Mouse (Mus musculus): ENCODE results near the gene Lpp.

DNA sequence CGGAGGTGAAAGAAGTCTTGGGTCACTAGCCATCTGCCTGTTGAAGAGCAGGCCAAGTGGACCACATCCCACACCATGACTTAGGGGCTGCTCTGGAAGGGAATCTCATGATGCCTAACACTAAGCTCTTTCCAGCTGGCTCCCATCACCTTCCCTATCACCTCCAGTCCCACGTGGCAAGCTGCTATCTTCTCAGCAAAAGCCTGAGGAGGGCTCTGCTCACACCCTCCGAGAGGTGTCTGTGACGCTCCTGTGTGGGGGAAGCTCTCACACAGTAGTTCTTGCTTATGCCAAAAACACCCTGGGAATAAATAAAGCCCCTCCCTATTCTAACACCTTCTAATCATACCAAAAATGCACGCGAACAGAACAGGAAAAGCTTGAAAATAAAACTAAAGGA lies 26.2 kb upstream of the Lpp start:
- TF ChIP-seq POLR2AphosphoS2 (IDR thresholded peaks at IDR 0.05; ENCODE audit: low read depth, low read length): no peak
- no peak for TF ChIP-seq SIN3A (IDR thresholded peaks at IDR 0.05; ENCODE audit: low read length)
- TF ChIP-seq CTCF (conservative IDR thresholded peaks at IDR 0.05 in 1 of 2, IDR thresholded peaks at IDR 0.05 in 1 of 2; ENCODE audit: low read depth in 2 of 2, low read length in 2 of 2): no peak

Data from CH12.LX (cell line).